Mouse (Mus musculus) forebrain, embryonic 12.5 days (tissue): Measurements from ENCODE around the gene Ccdc84. TPM values are rescaled to one million over a fixed set of nuclear protein-coding genes. Genes with fewer than 3 reads are reported as not detected.
A peak's percentile ranks its signal among the peaks of the same experiment; 100 is the strongest.
"Not testable (repeated sequence)": the region's sequence is repeated elsewhere in the genome, so short reads cannot be mapped to it uniquely, and the experiment has no call there.

ENCODE experiments used
- ATAC-seq: fragments of 200-750 bp; cut with Nextera tagmentation; 2 replicates; pipeline ENCODE4 v1.8.0; 2017; ENCODE audit warnings: moderate TSS enrichment; ENCODE audit not compliant: low FRiP score
- H3K27ac ChIP-seq: fragments of 300-500 bp; sonication (generic); 2 replicates; pipeline ENCODE4 v1.5.1; 2016; ENCODE audit warnings: mild to moderate bottlenecking
- H3K27me3 ChIP-seq: fragments of 300-500 bp; sonication (generic); 2 replicates; pipeline ENCODE4 v1.6.1; 2016; ENCODE audit warnings: mild to moderate bottlenecking
- H3K36me3 ChIP-seq: fragments of 300-500 bp; sonication (generic); replicated peaks from 2 replicates; pipeline ENCODE4 v1.6.1; 2016; ENCODE audit warnings: mild to moderate bottlenecking
- H3K4me1 ChIP-seq: fragments of 300-500 bp; sonication (generic); 2 replicates; pipeline ENCODE4 v1.6.1; 2016
- H3K4me2 ChIP-seq: fragments of 300-500 bp; sonication (generic); 2 replicates; pipeline ENCODE4 v1.6.1; 2016; ENCODE audit warnings: mild to moderate bottlenecking, moderate library complexity
- H3K4me3 ChIP-seq: fragments of 300-500 bp; sonication (generic); replicated peaks from 2 replicates; pipeline ENCODE4 v1.5.1; 2016; ENCODE audit warnings: mild to moderate bottlenecking
- H3K9ac ChIP-seq: fragments of 300-500 bp; sonication (generic); 2 replicates; pipeline ENCODE4 v1.6.1; 2016; ENCODE audit warnings: mild to moderate bottlenecking
- H3K9me3 ChIP-seq: fragments of 300-500 bp; sonication (generic); 2 replicates; pipeline ENCODE4 v1.6.1; 2016
- WGBS: fragments of 180-500 bp; shearing (Covaris S2); methylation state at CpG from one replicate; pipeline ENCODE4 v1.1.7; 2016; 5-methylcytosine and 5-hydroxymethylcytosine counted together
- polyA plus RNA-seq: library from polyadenylated mRNA; unstranded; fragments of >200 nt; fragmentation: Nextera tagmentation; extraction: Ambion mirVana; gene quantifications from 2 replicates; pipeline ENCODE4 v1.2.1, GENCODE M21; 2016

Gene Ccdc84
- polyA plus RNA-seq = 30.3 and 32.2 TPM in 2 replicates

DNA sequence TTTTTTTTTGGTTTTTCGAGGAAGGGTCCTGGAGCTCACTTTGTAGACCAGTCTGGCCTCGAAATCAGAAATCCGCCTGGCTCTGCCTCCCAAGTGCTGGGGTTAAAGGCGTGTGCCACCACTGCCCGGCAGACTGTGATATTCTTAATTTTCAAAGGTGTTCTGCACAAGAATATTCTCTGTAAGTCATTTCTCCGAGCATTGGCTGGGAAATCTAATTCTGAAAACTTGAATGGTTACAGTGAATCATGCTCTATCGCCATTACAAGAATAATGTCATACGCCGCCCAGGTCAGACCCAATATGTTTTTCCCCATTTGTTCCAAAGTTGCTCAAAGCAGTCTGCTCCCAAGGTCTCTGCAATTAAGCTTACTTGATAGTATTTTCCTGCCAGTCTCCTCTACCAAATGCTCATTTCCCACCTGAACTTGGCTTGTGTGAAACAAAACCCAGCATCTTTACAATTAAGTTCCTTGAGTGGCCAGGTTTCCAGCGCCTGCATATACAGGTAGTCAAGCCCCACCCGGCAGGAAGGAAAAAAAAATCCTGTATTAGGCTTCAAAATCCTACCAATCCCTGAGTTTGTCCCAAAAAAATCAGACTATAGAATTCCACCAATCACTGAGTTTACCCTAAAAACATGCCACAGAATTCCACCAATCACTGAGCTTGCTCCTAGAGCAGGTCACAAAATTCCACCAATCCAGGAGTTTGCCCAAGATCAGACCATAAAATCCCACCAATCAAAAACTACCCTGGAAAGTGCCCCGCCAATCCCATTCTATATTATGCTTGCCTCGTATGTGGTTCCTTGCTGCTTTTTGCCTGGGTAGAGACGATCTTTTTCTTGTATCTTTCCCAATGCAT is at the start of gene Ccdc84:
Ccdc84 (minus strand) TSS at position 51 of the 867 bp plus-strand sequence.
- Histone ChIP-seq H3K27me3 (no peaks in the 10 kb centered on the region), H3K9me3 (no peaks in the 10 kb centered on the region; the same call in 1 of the 2 replicates), H3K36me3 (peaks cover 11% of the 10 kb centered on the region), H3K27ac (peak within 1 kb of the TSS; percentile 51), H3K4me1 (peaks cover 11% of the 10 kb centered on the region), H3K9ac (peak within 1 kb of the TSS; percentile 79), H3K4me3 (peak within 1 kb of the TSS; percentile 87), H3K4me2 (peak within 1 kb of the TSS; percentile 79)
- WGBS = 82% methylated on average over 14 of the region's 14 CpGs
- ATAC-seq = no peak

GRCm38 (mm10) chr9:44461950-44462349 is 43.6 kb upstream of the Ccdc84 start:
- no peaks in the 10 kb centered on the region for H3K27me3 ChIP-seq
- no peak overlapping the region for H3K27ac ChIP-seq
- ATAC-seq = no peak
- WGBS = 90% methylated on average over 5 of the region's 5 CpGs
- no peaks in the 10 kb centered on the region for H3K9me3 ChIP-seq
- peaks cover 14% of the 10 kb centered on the region for H3K4me1 ChIP-seq
- H3K4me3 ChIP-seq = no peak overlapping the region
- no peak overlapping the region for H3K9ac ChIP-seq
- H3K4me2 ChIP-seq = no peak overlapping the region
- H3K36me3 ChIP-seq = no peaks in the 10 kb centered on the region

GRCm38 (mm10) chr9:44457035-44457742 is 38.8 kb upstream of the Ccdc84 start:
- H3K9ac ChIP-seq = peak overlapping the region; percentile 44; the same call in 1 of the 2 replicates
- 0 out of 2 replicates have a peak overlapping the region, but pooled peaks have one; percentile 4 for H3K4me3 ChIP-seq
- peak overlapping the region; percentile 40 for H3K4me2 ChIP-seq
- WGBS = 1% methylated on average over 11 of the region's 11 CpGs
- peaks cover 39% of the 10 kb centered on the region for H3K4me1 ChIP-seq
- no peaks in the 10 kb centered on the region for H3K36me3 ChIP-seq
- H3K9me3 ChIP-seq = no peaks in the 10 kb centered on the region
- H3K27me3 ChIP-seq = peaks cover 26% of the 10 kb centered on the region; the same call in 1 of the 2 replicates
- H3K27ac ChIP-seq = peak overlapping the region; percentile 94
- peak; percentile 97 for ATAC-seq

DNA sequence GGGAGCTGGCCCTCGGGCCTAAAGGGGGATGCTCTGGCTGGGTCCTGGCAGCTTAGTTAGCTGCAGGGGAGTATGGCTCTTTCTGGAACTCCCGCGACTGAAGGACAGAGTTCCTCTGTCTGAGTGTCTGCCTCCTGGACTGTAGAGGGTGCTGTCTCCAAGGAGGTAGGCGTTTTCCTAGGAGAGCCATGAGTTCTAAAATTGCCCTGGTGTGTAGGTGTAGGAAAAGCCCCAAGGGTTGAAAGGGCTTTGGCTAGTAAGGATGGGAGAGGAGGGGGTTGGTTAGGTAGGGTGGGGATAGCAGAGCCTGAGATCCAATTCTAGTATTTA is 36.5 kb upstream of the Ccdc84 start, which contains the start of gene Upk2:
Upk2 (minus strand) TSS at position 86 of the 330 bp plus-strand sequence.
- no peak for ATAC-seq
- no peaks in the 10 kb centered on the region for H3K9me3 ChIP-seq
- peaks cover 27% of the 10 kb centered on the region; the same call in 1 of the 2 replicates for H3K27me3 ChIP-seq
- peaks cover 39% of the 10 kb centered on the region for H3K4me1 ChIP-seq
- no peak within 1 kb of the TSS for H3K4me3 ChIP-seq
- peak within 1 kb of the TSS; percentile 20; the same call in 1 of the 2 replicates for H3K27ac ChIP-seq
- WGBS = 23% methylated on average over 4 of the region's 4 CpGs
- no peaks in the 10 kb centered on the region for H3K36me3 ChIP-seq
- H3K4me2 ChIP-seq = no peak within 1 kb of the TSS; the same call in 1 of the 2 replicates
- H3K9ac ChIP-seq = peak within 1 kb of the TSS; percentile 12; the same call in 1 of the 2 replicates

- Histone ChIP-seq H3K4me3 (no peak overlapping the region), H3K27ac (peak overlapping the region; percentile 20; the same call in 1 of the 2 replicates), H3K9ac (peak overlapping the region; percentile 12; the same call in 1 of the 2 replicates), H3K4me2 (no peak overlapping the region), H3K36me3 (no peaks in the 10 kb centered on the region), H3K9me3 (no peaks in the 10 kb centered on the region), H3K4me1 (peaks cover 39% of the 10 kb centered on the region), H3K27me3 (peaks cover 27% of the 10 kb centered on the region; the same call in 1 of the 2 replicates)
- peak; percentile 69 for ATAC-seq
- WGBS = 8% methylated on average over 14 of the region's 14 CpGs
These were observed 35.9 kb upstream of the Ccdc84 start for GRCm38 (mm10) chr9:44454132-44454890.

GRCm38 (mm10) chr9:44450387-44450786 is 32.0 kb upstream of the Ccdc84 start:
- Histone ChIP-seq H3K4me1 (peaks cover 10% of the 10 kb centered on the region), H3K36me3 (no peaks in the 10 kb centered on the region), H3K4me2 (no peak overlapping the region), H3K4me3 (no peak overlapping the region), H3K27me3 (peaks cover 27% of the 10 kb centered on the region; the same call in 1 of the 2 replicates), H3K27ac (no peak overlapping the region), H3K9ac (no peak overlapping the region), H3K9me3 (no peaks in the 10 kb centered on the region)
- no peak for ATAC-seq

DNA sequence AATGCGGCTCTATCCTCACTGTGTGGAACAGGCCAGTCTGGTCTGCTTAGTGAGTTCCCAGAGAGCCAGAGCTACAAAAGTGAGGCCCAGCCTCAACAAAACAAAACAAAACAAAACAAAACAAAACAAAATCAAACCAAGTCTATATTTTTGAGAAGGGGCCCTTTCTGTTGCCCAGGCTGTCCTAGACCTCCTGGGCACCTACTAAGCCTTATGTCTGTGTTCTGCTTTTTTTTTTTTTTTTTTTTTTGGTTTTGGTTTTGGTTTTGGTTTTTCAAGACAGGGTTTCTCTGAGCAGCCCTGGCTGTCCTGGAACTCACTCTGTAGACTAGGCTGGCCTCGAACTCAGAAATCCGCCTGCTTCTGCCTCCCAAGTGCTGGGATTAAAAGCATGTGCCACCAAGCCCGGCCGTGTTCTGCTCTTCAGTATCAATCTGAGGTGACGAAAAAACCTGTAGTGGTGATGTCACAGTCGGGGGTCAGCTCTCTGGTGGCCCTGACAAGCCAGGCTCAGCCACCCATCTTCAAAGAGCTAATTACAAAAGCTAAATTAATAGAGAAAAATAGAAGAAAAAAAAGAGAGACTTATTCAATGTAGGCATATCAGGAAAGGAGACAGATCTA is 26.1 kb upstream of the Ccdc84 start:
- not testable (repeated sequence) for ATAC-seq, H3K27ac ChIP-seq, H3K4me3 ChIP-seq, H3K9me3 ChIP-seq, H3K4me2 ChIP-seq, H3K9ac ChIP-seq, H3K27me3 ChIP-seq, H3K4me1 ChIP-seq, H3K36me3 ChIP-seq
- 79% methylated on average over 7 of the region's 7 CpGs for WGBS

DNA sequence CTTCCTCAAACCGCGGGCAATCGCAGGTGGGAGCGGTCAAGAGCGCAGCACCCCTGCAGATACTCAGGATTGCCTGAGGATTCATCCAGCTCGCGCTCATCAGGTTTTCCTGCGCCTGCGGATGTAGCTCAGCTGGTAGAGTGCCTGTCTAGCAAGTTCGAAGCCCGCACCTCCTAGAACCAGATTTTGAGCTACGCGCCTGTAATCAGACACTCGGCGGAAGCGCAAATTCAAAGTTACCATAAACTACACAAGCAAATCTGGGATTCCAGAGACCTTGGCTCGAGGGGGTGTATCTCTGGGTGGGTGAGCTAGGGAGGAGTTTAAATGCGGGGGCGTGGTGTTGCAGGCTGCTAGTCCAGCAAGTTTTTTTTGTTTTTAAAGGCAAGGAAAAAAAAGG is 22.6 kb upstream of the Ccdc84 start, which contains the start of gene Foxr1:
Foxr1 (minus strand) TSS at position 176 of the 400 bp plus-strand sequence.
- H3K4me1 ChIP-seq = no peaks in the 10 kb centered on the region
- no peaks in the 10 kb centered on the region for H3K9me3 ChIP-seq
- H3K4me2 ChIP-seq = no peak within 1 kb of the TSS
- no peaks in the 10 kb centered on the region for H3K36me3 ChIP-seq
- no peak within 1 kb of the TSS for H3K4me3 ChIP-seq
- WGBS = 81% methylated on average over 19 of the region's 19 CpGs
- no peak for ATAC-seq
- H3K27me3 ChIP-seq = no peaks in the 10 kb centered on the region
- no peak within 1 kb of the TSS for H3K27ac ChIP-seq
- no peak within 1 kb of the TSS for H3K9ac ChIP-seq

- Histone ChIP-seq H3K27me3 (no peaks in the 10 kb centered on the region), H3K36me3 (no peaks in the 10 kb centered on the region), H3K9me3 (no peaks in the 10 kb centered on the region), H3K4me2 (no peak overlapping the region), H3K27ac (no peak overlapping the region), H3K9ac (no peak overlapping the region), H3K4me1 (peaks cover 10% of the 10 kb centered on the region; the same call in 1 of the 2 replicates), H3K4me3 (no peak overlapping the region)
- no peak for ATAC-seq
- 86% methylated on average over 6 of the region's 6 CpGs for WGBS
These were observed 17.4 kb upstream of the Ccdc84 start for GRCm38 (mm10) chr9:44435747-44436146.

DNA sequence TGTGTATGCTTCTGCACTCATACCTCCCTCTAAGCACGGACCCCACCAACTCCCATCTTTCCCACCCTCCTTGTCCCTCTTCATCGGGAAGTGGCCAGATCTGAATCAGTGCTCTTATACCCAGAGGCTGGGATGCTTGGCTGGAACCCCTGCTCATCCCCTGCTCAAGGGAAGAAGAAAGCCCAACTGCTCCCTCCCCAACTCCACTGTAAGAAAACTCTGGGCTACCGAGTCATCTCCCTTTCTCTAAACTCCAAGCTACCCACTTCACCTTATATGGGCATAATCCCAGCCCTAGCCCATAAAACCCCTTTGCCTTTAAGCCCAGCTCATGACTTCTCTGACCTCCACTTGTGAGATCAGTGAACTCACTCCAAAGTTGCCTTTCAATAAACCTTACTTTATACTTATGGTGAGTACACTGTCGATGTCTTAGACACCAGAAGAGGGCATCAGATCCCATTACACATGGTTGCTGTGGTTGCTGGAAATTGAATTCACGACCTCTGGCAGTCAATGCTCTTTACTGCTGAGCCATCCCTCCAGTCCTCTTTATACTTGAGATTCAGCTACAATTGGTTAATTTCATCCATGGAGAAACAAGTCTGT is 14.3 kb upstream of the Ccdc84 start:
- ATAC-seq = no peak
- Histone ChIP-seq H3K9ac (no peak overlapping the region), H3K27me3 (no peaks in the 10 kb centered on the region), H3K36me3 (no peaks in the 10 kb centered on the region), H3K4me3 (no peak overlapping the region), H3K27ac (no peak overlapping the region), H3K9me3 (no peaks in the 10 kb centered on the region), H3K4me1 (peaks cover 10% of the 10 kb centered on the region; the same call in 1 of the 2 replicates), H3K4me2 (no peak overlapping the region)
- WGBS = 57% methylated on average over 5 of the region's 5 CpGs

- no peak for ATAC-seq
- Histone ChIP-seq H3K27me3 (no peaks in the 10 kb centered on the region), H3K4me1 (0 out of 2 replicates have a peak, but pooled peaks cover under 1% of the 10 kb centered on the region), H3K4me3 (no peak overlapping the region), H3K9ac (no peak overlapping the region), H3K9me3 (no peaks in the 10 kb centered on the region; the same call in 1 of the 2 replicates), H3K27ac (no peak overlapping the region), H3K36me3 (no peaks in the 10 kb centered on the region), H3K4me2 (no peak overlapping the region)
- WGBS = 94% methylated on average over 4 of the region's 4 CpGs
These were observed 5.2 kb upstream of the Ccdc84 start for GRCm38 (mm10) chr9:44423576-44423975.
